Mouse (Mus musculus) ZHBTc4 (cell line): ENCODE data around the gene Rrp12.
"Not testable (repeated sequence)": the region's sequence is repeated elsewhere in the genome, so short reads cannot be mapped to it uniquely, and the experiment has no call there.

Experiments
- DNase-seq: peaks from one replicate; pipeline ENCODE4 v3.0.0-alpha.2; 2011; ENCODE audit warnings: low read depth, low spot score

Gene Rrp12

DNA sequence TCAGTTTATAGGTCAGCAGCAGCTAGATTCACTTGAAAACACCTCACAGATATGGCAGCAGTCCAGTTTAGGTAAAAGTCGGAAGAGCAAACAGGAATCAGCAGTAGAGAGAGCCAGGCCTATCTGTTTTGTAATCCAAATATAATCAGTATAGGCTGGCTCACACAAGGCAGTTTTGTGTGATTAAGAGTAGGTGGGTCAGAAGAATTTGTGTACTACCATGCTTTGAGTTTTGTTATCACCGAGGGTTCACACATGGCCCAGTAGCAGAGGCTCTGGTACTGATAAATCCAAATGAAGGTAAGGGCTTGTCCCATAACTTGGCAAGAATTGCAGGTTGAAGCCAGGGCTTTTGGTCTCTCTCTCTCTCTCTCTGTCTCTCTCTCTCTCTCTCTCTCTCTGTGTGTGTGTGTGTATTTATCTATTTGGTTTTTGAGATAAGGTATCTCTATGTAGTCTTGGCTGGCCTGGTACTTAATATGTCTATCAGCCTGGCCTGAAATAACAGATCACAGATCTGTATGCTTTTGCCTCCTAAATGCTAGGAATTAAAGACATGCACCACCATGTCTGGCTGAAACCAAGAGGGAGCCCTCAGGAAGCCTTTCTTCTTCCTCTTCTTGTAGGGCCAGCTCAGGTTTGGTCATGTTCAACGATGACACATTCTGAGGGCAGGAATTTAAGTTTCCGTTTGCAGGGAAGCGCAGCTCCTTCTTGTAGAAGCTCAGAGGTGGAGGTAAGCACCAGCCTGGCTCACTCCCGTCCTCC lies 10.5 kb upstream of the Rrp12 start:
- no peak for DNase-seq

DNA sequence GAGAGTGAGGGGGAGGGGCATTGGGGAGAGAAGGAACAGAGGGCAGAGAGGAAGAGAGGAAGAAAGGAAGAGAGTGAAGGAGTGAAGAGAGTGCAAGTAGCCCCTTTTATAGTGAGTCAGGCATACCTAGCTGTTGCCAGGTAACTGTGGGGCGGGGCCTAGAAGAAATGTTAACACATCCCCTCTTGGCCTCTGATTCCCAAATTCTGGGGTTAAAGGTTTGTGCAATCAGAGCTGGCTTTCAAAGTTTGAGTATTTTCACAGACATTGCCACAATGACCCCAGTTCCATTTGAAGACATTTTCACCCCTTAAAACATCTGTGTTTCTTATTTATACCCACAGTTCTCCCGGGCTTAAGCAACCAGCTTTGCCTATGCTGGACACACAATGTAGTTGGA lies 9.3 kb upstream of the Rrp12 start:
- no peak for DNase-seq

GRCm38 (mm10) chr19:41902848-41903593 lies 7.0 kb upstream of the Rrp12 start:
- DNase-seq = no peak

GRCm38 (mm10) chr19:41901696-41902095 lies 5.7 kb upstream of the Rrp12 start:
- DNase-seq = no peak

DNA sequence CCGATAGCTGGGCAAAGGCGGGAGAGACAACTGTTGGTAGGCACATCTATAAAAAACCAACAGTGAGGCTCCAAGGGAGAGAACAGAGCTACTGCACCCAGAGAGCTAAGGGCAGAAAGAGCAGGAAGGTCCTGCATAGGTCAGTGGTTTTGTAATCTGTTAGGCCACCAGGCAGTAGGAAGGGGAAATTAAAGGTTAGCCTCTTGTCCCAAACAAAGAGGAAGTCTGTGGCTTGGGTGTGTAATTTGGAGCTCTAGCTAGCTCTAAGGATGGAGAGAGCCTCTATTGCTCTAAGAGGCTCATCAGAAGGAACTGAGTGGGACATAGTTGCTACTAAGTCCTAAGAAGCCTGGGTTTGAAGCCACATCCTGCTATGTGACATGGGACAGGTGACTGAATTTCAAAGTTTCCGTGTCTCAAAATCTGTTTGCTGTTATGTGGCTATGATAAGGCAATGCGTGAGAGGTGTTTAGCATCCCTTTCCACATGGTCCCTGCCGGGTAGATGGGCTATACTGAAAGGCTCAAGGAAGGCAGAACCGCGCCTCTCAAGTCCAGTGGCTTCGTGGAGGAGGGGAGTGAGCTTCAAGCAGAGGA lies 4.6 kb upstream of the Rrp12 start:
- no peak for DNase-seq

- peak; percentile 69 for DNase-seq
These were observed 2.9 kb upstream of the Rrp12 start for GRCm38 (mm10) chr19:41898860-41899259.

DNA sequence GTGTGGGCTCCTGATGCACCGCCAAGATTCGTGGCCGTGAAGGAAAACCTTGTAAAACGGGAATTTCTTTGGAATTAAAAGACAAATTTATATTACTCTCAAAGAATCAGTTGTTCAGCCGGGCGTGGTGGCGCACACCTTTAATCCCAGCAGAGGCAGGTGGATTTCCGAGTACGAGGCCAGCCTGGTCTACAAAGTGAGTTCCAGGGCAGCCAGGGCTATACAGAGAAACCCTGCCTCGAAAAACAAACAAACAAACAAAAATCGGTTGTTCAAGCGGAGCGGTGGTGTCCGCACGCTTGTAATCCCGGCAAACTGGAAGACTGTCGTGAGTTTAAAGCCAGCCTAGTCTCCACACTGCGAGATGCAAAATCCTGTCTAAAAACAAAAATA lies 342 bp upstream of the Rrp12 start:
- DNase-seq = no peak

GRCm38 (mm10) chr19:41894959-41895358 lies 1.0 kb downstream of the Rrp12 start:
- no peak for DNase-seq

DNA sequence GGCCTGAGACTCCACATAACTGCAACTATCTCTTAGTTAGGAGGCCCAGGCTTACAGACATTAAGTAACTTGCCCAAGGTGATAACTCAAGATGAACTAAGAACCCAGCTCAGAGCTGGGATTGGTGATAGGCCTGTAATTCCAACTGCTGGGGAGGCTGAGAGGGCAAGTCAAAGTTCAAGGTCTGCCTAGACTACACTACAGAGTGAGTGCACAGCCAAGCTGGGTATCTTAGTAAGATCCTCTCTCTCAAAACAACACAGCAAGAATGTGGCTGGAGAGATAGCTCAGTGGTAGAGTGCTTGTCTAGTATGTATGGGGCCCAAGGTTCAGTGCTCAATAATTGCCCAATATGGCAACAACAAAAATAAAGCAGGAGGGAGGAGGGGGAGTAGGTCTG lies 7.8 kb downstream of the Rrp12 start:
- DNase-seq = no peak

- no peak for DNase-seq
These were observed 12.1 kb downstream of the Rrp12 start for GRCm38 (mm10) chr19:41883882-41884281.

DNA sequence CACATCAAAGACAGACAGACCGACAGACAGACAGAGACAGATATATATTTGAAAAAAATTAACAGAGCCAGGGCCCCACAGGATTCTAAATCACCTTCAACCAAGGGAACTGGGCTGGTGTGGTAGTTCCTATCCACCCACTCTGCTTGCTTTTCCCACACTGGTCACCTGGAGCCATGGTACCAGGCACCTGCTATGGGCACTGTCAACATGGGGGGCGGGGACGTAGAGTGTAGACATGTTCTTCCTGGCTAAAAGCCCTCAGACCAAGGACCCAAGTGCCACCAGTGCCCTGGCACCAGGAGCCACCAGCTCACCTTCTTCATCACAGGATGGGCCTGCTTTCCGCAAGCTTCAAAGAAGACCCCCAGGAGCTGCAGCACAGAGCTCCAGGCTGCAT lies 14.1 kb downstream of the Rrp12 start:
- no peak for DNase-seq

DNA sequence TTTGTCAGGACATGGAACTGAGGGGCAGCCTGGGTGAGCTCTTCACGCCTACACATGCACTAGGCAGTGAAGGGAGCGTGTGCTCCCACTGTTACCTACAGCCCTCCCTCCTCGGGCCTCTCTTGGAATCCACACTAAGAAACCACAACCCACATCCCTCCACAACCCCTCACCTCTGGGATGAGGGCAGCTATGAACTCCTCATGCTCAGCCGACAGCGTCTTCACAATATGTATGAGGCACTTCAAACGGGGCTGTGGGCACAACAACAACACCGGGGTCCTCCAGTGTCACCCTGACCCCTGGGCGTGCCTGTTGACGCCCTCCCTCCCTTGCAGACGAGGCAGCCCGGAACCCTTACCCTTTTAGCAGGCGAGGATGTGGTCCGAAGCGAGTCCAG lies 21.6 kb downstream of the Rrp12 start:
- no peak for DNase-seq

DNA sequence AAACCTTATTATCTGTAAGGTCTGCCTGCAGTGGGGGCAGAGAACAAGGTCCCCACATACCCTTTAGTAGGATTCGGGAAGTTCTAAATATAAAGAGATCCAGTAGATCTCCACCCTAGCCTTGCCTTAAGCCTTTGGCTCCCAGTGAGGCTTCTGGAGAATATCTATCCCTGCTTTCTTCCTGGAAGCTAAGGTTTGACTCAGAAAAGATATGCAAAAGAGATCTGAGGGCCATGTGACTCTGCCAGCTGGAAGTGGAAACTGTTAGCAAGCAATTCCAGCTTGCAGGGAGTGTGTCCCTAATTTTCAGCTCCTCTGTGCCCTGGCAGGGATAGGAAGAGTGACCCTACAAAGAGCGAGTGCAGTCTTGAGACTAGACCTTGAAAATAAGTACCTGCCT lies 23.7 kb downstream of the Rrp12 start:
- no peak for DNase-seq

GRCm38 (mm10) chr19:41869946-41870345 lies 26.0 kb downstream of the Rrp12 start:
- not testable (repeated sequence) for DNase-seq

GRCm38 (mm10) chr19:41869296-41869695 lies 26.7 kb downstream of the Rrp12 start:
- DNase-seq = no peak

- no peak for DNase-seq
These were observed 29.3 kb downstream of the Rrp12 start for GRCm38 (mm10) chr19:41866707-41867106.

GRCm38 (mm10) chr19:41857816-41858310 lies 38.1 kb downstream of the Rrp12 start:
- DNase-seq = no peak

DNA sequence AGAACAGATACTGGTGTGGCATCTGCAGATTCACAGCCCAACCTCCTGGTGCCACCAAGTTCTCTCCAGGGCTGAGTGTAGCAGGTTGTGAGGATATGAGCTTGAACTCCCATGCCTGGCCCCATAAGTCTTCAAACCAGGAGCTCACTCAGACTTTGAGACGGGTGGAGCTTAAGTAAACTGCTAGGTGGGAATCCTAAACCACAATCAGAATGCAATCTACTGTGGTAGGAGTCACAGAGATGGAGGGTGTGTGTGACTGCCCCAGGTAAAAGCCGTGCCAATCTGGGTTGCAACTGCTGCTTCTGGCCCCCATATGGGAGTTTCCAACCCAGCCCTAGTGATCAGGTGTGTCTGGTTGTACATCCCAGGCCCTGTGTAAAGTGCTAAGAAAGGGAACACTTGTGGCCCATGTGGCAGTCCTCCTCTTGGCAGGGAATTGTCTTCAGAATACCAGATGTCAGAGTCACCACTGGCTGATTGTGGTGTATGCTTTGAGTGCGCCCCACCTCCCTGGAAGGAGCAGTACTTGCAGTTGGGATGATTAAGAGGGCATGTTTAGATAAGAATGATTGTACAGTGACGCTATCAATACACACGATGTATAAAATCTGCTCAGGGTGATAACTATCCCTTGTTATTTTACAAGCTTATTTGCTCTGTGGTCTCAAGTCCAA lies 38.7 kb downstream of the Rrp12 start:
- no peak for DNase-seq

DNA sequence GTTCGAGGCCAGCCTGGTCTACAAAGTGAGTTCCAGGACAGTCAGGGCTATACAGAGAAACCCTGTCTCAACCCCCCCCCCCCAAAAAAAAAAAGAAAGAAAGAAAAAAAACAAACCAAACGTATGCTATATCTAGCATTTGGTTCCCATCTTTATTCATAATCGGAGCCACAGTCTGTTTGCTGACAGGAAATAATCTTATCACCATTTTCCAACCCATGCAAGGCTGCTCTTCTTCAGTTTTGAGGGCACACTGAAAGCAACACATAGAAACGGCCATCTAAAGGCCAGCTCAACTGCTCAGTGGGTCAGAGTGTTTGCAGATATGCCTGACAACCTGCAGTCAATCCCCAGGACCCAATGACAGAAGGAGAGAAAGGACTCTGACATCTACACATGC lies 43.5 kb downstream of the Rrp12 start:
- no peak for DNase-seq

DNA sequence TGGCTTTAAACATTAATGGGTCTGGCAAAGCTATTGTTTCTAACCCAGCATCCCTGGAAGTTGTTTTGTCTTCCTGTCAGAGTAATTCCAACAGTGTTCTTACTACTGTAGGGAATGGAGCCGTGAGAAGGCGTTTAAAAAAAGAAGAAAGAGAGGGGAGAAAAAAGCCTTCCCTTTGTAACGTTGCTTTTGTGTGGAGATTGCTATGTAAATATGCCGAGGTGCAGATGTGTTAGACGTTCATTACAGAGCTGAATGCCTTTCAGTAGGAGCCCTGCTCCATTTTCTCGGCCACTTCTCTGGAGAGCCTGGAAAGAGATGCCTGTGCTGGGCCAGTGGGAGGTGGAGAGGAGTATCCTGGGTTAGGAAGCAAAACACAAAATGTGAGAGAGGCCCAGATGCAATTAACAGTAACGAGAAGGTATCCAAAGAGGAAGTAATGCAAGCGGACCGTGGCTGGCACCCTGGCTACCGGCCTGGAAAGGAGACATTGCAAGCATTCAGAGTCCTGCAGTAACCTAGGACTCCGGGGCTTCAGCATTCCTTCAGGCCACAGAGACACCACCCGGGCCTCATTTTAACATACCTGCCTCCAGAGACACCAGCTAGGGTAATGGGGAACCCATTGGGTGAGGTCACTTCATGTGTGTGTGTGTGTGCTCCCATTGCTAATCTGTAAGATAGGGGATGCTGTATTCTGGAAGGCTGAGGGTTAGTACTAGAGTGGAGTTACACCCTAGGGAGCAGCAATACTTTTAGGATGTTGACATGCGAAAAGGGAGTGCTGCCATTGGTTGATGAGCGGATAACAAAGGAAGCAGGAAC lies 45.0 kb downstream of the Rrp12 start:
- no peak for DNase-seq

- no peak for DNase-seq
These were observed 45.8 kb downstream of the Rrp12 start for GRCm38 (mm10) chr19:41850021-41850718.
